Mouse (Mus musculus) intestine, embryonic 16.5 days (tissue): ENCODE measurements around the gene Gucd1. TPM values are rescaled to one million over a fixed set of nuclear protein-coding genes. Genes with fewer than 3 reads are reported as not detected.
A peak's percentile ranks its signal among the peaks of the same experiment; 100 is the strongest.

ENCODE experiments used
- ATAC-seq: fragments of 200-750 bp; cut with Nextera tagmentation; 2 replicates; pipeline ENCODE4 v1.8.0; 2017; ENCODE audit warnings: moderate TSS enrichment, moderate library complexity
- H3K27ac ChIP-seq: fragments of 300-500 bp; sonication (generic); 2 replicates; pipeline ENCODE4 v1.5.1; 2014; ENCODE audit warnings: mild to moderate bottlenecking, low read length
- H3K27me3 ChIP-seq: fragments of 300-500 bp; sonication (generic); replicated peaks from 2 replicates; pipeline ENCODE4 v1.6.1; 2014; ENCODE audit warnings: low read length, control low read depth, mixed read lengths; ENCODE audit not compliant: control insufficient read depth, insufficient read depth
- H3K36me3 ChIP-seq: fragments of 300-500 bp; sonication (generic); 2 replicates; pipeline ENCODE4 v1.6.1; 2014; ENCODE audit warnings: low read length, control low read depth; ENCODE audit not compliant: control insufficient read depth, insufficient read depth
- H3K4me1 ChIP-seq: fragments of 300-500 bp; sonication (generic); 2 replicates; pipeline ENCODE4 v1.6.1; 2014; ENCODE audit warnings: low read length, control low read depth, mixed read lengths; ENCODE audit not compliant: control insufficient read depth, insufficient read depth
- H3K4me2 ChIP-seq: fragments of 300-500 bp; sonication (generic); 2 replicates; pipeline ENCODE4 v1.6.1; 2014; ENCODE audit warnings: low read depth, low read length, control low read depth
- H3K4me3 ChIP-seq: fragments of 300-500 bp; sonication (generic); 2 replicates; pipeline ENCODE4 v1.5.1; 2014; ENCODE audit warnings: mild to moderate bottlenecking, low read length
- H3K9ac ChIP-seq: fragments of 300-500 bp; sonication (generic); 2 replicates; pipeline ENCODE4 v1.6.1; 2014; ENCODE audit warnings: low read depth, low read length
- H3K9me3 ChIP-seq: fragments of 300-500 bp; sonication (generic); 2 replicates; pipeline ENCODE4 v1.6.1; 2016; ENCODE audit warnings: low read length, control low read depth; ENCODE audit not compliant: control insufficient read depth
- WGBS: fragments of 180-500 bp; shearing (Covaris S2); extraction: QIAGEN DNeasy Blood & Tissue Kit; methylation state at CpG from one replicate; pipeline ENCODE4 v1.1.7; 2014; 5-methylcytosine and 5-hydroxymethylcytosine counted together
- polyA plus RNA-seq: library from polyadenylated mRNA; unstranded; fragments of >200 nt; fragmentation: Nextera tagmentation; extraction: Ambion mirVana; gene quantifications from 2 replicates; pipeline ENCODE4 v1.2.1, GENCODE M21; 2015

The Gucd1 gene
- polyA plus RNA-seq, 1 experiment from 2014 or later = 55.5 TPM

- no peaks in the 10 kb centered on the region for H3K9me3 ChIP-seq
Measured at GRCm38 (mm10) chr10:75323986-75324385, 193.8 kb downstream of the Gucd1 start.

GRCm38 (mm10) chr10:75322966-75323365 is 194.8 kb downstream of the Gucd1 start:
- 68% methylated on average over 6 of the region's 6 CpGs for WGBS
- no peak overlapping the region for H3K27ac ChIP-seq

More at GRCm38 (mm10) chr10:75323986-75324385, 193.8 kb downstream of the Gucd1 start:
- Histone ChIP-seq H3K36me3 (no peaks in the 10 kb centered on the region), H3K9ac (no peak overlapping the region), H3K4me3 (no peak overlapping the region), H3K4me2 (no peak overlapping the region), H3K27ac (no peak overlapping the region), H3K4me1 (no peaks in the 10 kb centered on the region), H3K27me3 (0 out of 2 replicates have a peak, but pooled peaks cover 3% of the 10 kb centered on the region)
- ATAC-seq = no peak
- 80% methylated on average over 8 of the region's 8 CpGs for WGBS

GRCm38 (mm10) chr10:75320321-75320720 is 197.5 kb downstream of the Gucd1 start:
- H3K4me2 ChIP-seq = no peak overlapping the region
- no peak for ATAC-seq
- H3K4me1 ChIP-seq = peaks cover 10% of the 10 kb centered on the region; the same call in 1 of the 2 replicates
- no peaks in the 10 kb centered on the region for H3K9me3 ChIP-seq
- no peaks in the 10 kb centered on the region for H3K36me3 ChIP-seq
- H3K9ac ChIP-seq = no peak overlapping the region
- peaks cover 19% of the 10 kb centered on the region; the same call in 1 of the 2 replicates for H3K27me3 ChIP-seq
- WGBS = 57% methylated on average over 4 of the region's 4 CpGs
- no peak overlapping the region for H3K4me3 ChIP-seq
- no peak overlapping the region for H3K27ac ChIP-seq

More at GRCm38 (mm10) chr10:75322966-75323365, 194.8 kb downstream of the Gucd1 start:
- H3K36me3 ChIP-seq = no peaks in the 10 kb centered on the region
- no peaks in the 10 kb centered on the region for H3K9me3 ChIP-seq
- H3K4me2 ChIP-seq = no peak overlapping the region
- H3K27me3 ChIP-seq = peaks cover 6% of the 10 kb centered on the region; the same call in 1 of the 2 replicates
- H3K4me3 ChIP-seq = no peak overlapping the region
- H3K4me1 ChIP-seq = no peaks in the 10 kb centered on the region
- ATAC-seq = no peak
- no peak overlapping the region for H3K9ac ChIP-seq

- Histone ChIP-seq H3K9me3 (no peaks in the 10 kb centered on the region), H3K27ac (no peak overlapping the region), H3K27me3 (peaks cover 19% of the 10 kb centered on the region; the same call in 1 of the 2 replicates), H3K9ac (no peak overlapping the region), H3K4me1 (peaks cover 18% of the 10 kb centered on the region), H3K36me3 (no peaks in the 10 kb centered on the region), H3K4me3 (peak overlapping the region; percentile 59), H3K4me2 (0 out of 2 replicates have a peak overlapping the region, but pooled peaks have one; percentile 9)
- WGBS = 76% methylated on average over 6 of the region's 6 CpGs
- no peak for ATAC-seq
Measured at GRCm38 (mm10) chr10:75318206-75318605, 199.6 kb downstream of the Gucd1 start.

- Histone ChIP-seq H3K4me2 (peak overlapping the region; percentile 95), H3K4me3 (peak overlapping the region; percentile 59), H3K27me3 (peaks cover 19% of the 10 kb centered on the region; the same call in 1 of the 2 replicates), H3K36me3 (0 out of 2 replicates have a peak, but pooled peaks cover 3% of the 10 kb centered on the region), H3K4me1 (peaks cover 18% of the 10 kb centered on the region), H3K9me3 (no peaks in the 10 kb centered on the region), H3K9ac (peak overlapping the region; percentile 71), H3K27ac (no peak overlapping the region)
- ATAC-seq = peak; percentile 78
- WGBS = under 1% methylated on average over 81 of the region's 81 CpGs
Measured at GRCm38 (mm10) chr10:75316908-75317761, 200.6 kb downstream of the Gucd1 start.

GRCm38 (mm10) chr10:75316872-75316907 is 201.1 kb downstream of the Gucd1 start, which contains the start of gene Adora2a:
Gene Adora2a (plus strand): TSS chr10:75316877.
- peak within 1 kb of the TSS; percentile 59 for H3K4me3 ChIP-seq
- peaks cover 18% of the 10 kb centered on the region for H3K4me1 ChIP-seq
- peak within 1 kb of the TSS; percentile 71 for H3K9ac ChIP-seq
- peak within 1 kb of the TSS; percentile 95 for H3K4me2 ChIP-seq
- ATAC-seq = no peak; the same call in 1 of the 2 replicates
- H3K36me3 ChIP-seq = 0 out of 2 replicates have a peak, but pooled peaks cover 4% of the 10 kb centered on the region
- H3K27me3 ChIP-seq = peaks cover 19% of the 10 kb centered on the region; the same call in 1 of the 2 replicates
- H3K9me3 ChIP-seq = no peaks in the 10 kb centered on the region
- no peak within 1 kb of the TSS for H3K27ac ChIP-seq
- 0% methylated on average over 3 of the region's 4 CpGs for WGBS

GRCm38 (mm10) chr10:75316472-75316871 is 201.3 kb downstream of the Gucd1 start:
- Histone ChIP-seq H3K36me3 (0 out of 2 replicates have a peak, but pooled peaks cover 4% of the 10 kb centered on the region), H3K4me2 (peak overlapping the region; percentile 95), H3K9me3 (no peaks in the 10 kb centered on the region), H3K27me3 (peaks cover 19% of the 10 kb centered on the region; the same call in 1 of the 2 replicates), H3K4me1 (peaks cover 18% of the 10 kb centered on the region), H3K27ac (no peak overlapping the region), H3K4me3 (peak overlapping the region; percentile 59), H3K9ac (peak overlapping the region; percentile 71)
- WGBS = 7% methylated on average over 7 of the region's 9 CpGs
- ATAC-seq = peak; percentile 18; the same call in 1 of the 2 replicates

- Histone ChIP-seq H3K4me3 (no peak overlapping the region), H3K9ac (no peak overlapping the region), H3K4me1 (peaks cover 18% of the 10 kb centered on the region), H3K27me3 (peaks cover 19% of the 10 kb centered on the region; the same call in 1 of the 2 replicates), H3K9me3 (no peaks in the 10 kb centered on the region), H3K27ac (no peak overlapping the region), H3K4me2 (no peak overlapping the region), H3K36me3 (peaks cover 5% of the 10 kb centered on the region)
- no peak for ATAC-seq
- 76% methylated on average over 8 of the region's 8 CpGs for WGBS
Measured at GRCm38 (mm10) chr10:75315756-75316155, 202.0 kb downstream of the Gucd1 start.

GRCm38 (mm10) chr10:75314190-75314980 is 203.4 kb downstream of the Gucd1 start:
- Histone ChIP-seq H3K9ac (no peak overlapping the region), H3K36me3 (peaks cover 8% of the 10 kb centered on the region), H3K27me3 (peaks cover 17% of the 10 kb centered on the region; the same call in 1 of the 2 replicates), H3K27ac (0 out of 2 replicates have a peak overlapping the region, but pooled peaks have one; percentile 15), H3K4me3 (no peak overlapping the region), H3K4me2 (no peak overlapping the region), H3K4me1 (peaks cover 18% of the 10 kb centered on the region), H3K9me3 (no peaks in the 10 kb centered on the region)
- 57% methylated on average over 6 of the region's 6 CpGs for WGBS
- ATAC-seq = peak; percentile 34; the same call in 1 of the 2 replicates
